In the genomic region with DNA sequence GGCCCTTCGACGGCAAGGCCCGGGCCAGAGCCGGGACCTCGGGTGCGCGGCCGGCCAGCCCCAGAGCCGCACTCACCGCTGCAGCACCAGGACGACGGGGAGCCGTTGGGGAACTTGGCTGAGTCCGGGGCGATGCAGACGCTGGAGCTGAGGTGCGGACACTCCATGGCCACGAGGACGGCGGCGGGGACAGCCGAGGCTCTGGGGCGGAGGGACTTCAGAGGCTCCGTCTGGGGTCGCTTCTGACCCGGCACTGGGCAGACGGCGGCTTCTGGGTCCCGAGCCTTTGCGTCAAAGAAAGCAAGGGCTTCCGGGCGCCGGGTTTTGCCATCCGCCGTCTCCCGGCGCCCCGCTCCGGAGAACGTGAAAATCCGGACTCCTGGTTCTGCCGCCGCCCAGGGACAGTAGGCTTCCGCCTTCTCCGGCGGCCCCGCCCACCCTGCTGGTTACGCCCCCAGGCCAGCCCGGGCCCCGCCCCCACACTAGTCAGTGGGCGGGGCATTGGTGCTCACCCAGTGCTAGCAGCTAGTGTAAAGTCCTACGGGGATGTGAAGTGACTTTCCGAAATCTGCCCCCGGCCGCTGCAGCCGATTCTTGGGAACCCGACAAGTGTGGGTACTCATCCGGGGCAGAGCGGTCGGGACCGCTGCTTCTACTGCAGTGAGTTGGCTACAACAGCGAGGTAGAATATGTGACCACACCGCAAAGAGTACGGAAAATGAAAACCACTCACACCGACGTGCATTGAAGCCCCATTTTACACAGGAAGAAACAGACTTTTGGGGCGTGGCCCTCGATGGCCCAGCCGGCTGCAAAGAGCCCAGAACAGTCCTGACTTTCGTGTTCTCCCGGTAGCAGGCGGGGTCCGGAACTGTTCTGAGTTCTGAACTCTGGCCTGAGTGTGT, we compare ENCODE assay signal across 8 mouse cellular contexts. TPM values are rescaled to one million over a fixed set of nuclear protein-coding genes. Genes with fewer than 3 reads are reported as not detected.
A peak's percentile ranks its signal among the peaks of the same experiment; 100 is the strongest.
DNase-seq lines count a peak whose midpoint lies in the region; ATAC-seq lines count a peak whose summit lies in the region.

A gene (minus strand): TSS at position 435 of the 905 bp plus-strand sequence.

- 1% methylated on average over 73 of the region's 73 CpGs for WGBS in hindbrain, embryonic 11.5 days

- peak within 1 kb of the TSS; percentile 96 for H3K27ac ChIP-seq in hindbrain, embryonic 11.5 days (ENCODE audit: low read depth, low read length)

- H3K4me3 ChIP-seq in hindbrain, embryonic 11.5 days (ENCODE audit: low read depth, low read length) = peak within 1 kb of the TSS; percentile 96

- H3K9me3 ChIP-seq in hindbrain, embryonic 11.5 days (ENCODE audit: control insufficient read depth, low read length) = no peaks in the 10 kb centered on the region

- H3K4me1 ChIP-seq in hindbrain, embryonic 11.5 days (replicated peaks; ENCODE audit: control insufficient read depth, insufficient read depth, low read length) = no peaks in the 10 kb centered on the region

- peak within 1 kb of the TSS; percentile 55 for H3K4me2 ChIP-seq in hindbrain, embryonic 11.5 days (replicated peaks; ENCODE audit: low read depth, low read length)

- DNase-seq in MN1 (ENCODE audit: low spot score) = peak; percentile 96
- peak; percentile 96 for DNase-seq in cerebellum, adult 9-10 months
- DNase-seq in frontal cortex, adult 2 months (ENCODE audit: extremely low spot score in 1 of 2, low spot score in 1 of 2) = peak; percentile 84 to 95
- peak; percentile 98 for DNase-seq in hindbrain, embryonic 11.5 days (ENCODE audit: low spot score)
- peak; percentile 98 for DNase-seq in layer of hippocampus, postnatal 10 days (ENCODE audit: low spot score in 2 of 2)
- peak; percentile 97 for DNase-seq in lung, postnatal 10 days
- peak; percentile 97 for DNase-seq in ovary, postnatal 36 days (ENCODE audit: low spot score)
- peak; percentile 99 for DNase-seq in thymus, postnatal 25 days

- peak within 1 kb of the TSS; percentile 100 for H3K9ac ChIP-seq in hindbrain, embryonic 11.5 days (ENCODE audit: low read depth, low read length)

- ATAC-seq in hindbrain, embryonic 11.5 days (ENCODE audit: low FRiP score) = peak; percentile 94

- H3K27me3 ChIP-seq in hindbrain, embryonic 11.5 days (ENCODE audit: control insufficient read depth, insufficient read depth, low read length) = no peaks in the 10 kb centered on the region

- no peaks in the 10 kb centered on the region for H3K36me3 ChIP-seq in hindbrain, embryonic 11.5 days (ENCODE audit: control insufficient read depth, insufficient read depth, low read length)

RNA-seq across cellular contexts. Expression of the gene that starts here (rescaled TPM):
- polyA plus RNA-seq in frontal cortex, adult 2 months (2012; rRNA removed) = 38.5 and 41.2 TPM in 2 replicates
- 101 and 117 TPM in 2 replicates for polyA plus RNA-seq in hindbrain, embryonic 11.5 days (2014; fragmentation: Nextera tagmentation; extraction: Ambion mirVana)
- 10 to 100 TPM; 46.9 to 47.4 TPM for total RNA-seq in layer of hippocampus, postnatal 10 days (2021)

Comparison
In these comparisons a context has a peak if more than half of its experiments do, and no peak if none do; other contexts are left out.
1. Peak in every context shown above with its lines: DNase-seq, ATAC-seq, H3K4me3 ChIP-seq and H3K27ac ChIP-seq.